Mouse (Mus musculus): Measurements from ENCODE around the gene Rasgef1b. TPM values are rescaled to one million over a fixed set of nuclear protein-coding genes. Genes with fewer than 3 reads are reported as not detected.

Rasgef1b gene
- total and polyA plus RNA-seq, 2 experiments: 4.0 to 20.4 TPM

- no peak for TF ChIP-seq CTCF (IDR thresholded peaks at IDR 0.05; ENCODE audit: low read depth, low read length)
- Histone ChIP-seq H3K4me1 (ENCODE audit: control insufficient read depth, insufficient read depth, low read length) (peaks cover 7% of the 10 kb centered on the region), H3K79me2 (ENCODE audit: control insufficient read depth, insufficient read depth, low read length) (peaks cover 17% of the 10 kb centered on the region; the same call in 1 of the 2 replicates), H3K36me3 (ENCODE audit: control insufficient read depth, insufficient read depth, low read length) (peaks cover 8% of the 10 kb centered on the region), H3K27me3 (ENCODE audit: control insufficient read depth, insufficient read depth, low read length) (no peaks in the 10 kb centered on the region), H3K27ac (replicated peaks; ENCODE audit: insufficient read depth, low read depth, low read length) (no peak overlapping the region), H3K9ac (ENCODE audit: low read depth, low read length) (peak overlapping the region; percentile 40; the same call in 1 of the 2 replicates), H3K4me3 (ENCODE audit: insufficient read depth, low read depth, low read length) (no peak overlapping the region)
- 80% methylated on average over 6 of the region's 6 CpGs for WGBS
- no peak for DNase-seq (ENCODE audit: extremely low read depth, low read depth, low spot score)
Observed at GRCm38 (mm10) chr5:99246972-99247371, 481.9 kb downstream of the Rasgef1b start.

- TF ChIP-seq POLR2A (IDR thresholded peaks at IDR 0.05; ENCODE audit: extremely low read depth, insufficient read depth, low read length): no peak
- TF ChIP-seq CTCF (IDR thresholded peaks at IDR 0.05; ENCODE audit: low read depth, low read length): no peak
- Histone ChIP-seq H3K4me1 (ENCODE audit: control insufficient read depth, insufficient read depth, low read length) (peaks cover 7% of the 10 kb centered on the region), H3K9ac (ENCODE audit: low read depth, low read length) (no peak overlapping the region), H3K36me3 (ENCODE audit: control insufficient read depth, insufficient read depth, low read length) (peaks cover 20% of the 10 kb centered on the region), H3K27ac (replicated peaks; ENCODE audit: insufficient read depth, low read depth, low read length) (no peak overlapping the region), H3K79me2 (ENCODE audit: control insufficient read depth, insufficient read depth, low read length) (peaks cover 8% of the 10 kb centered on the region; the same call in 1 of the 2 replicates), H3K4me3 (ENCODE audit: insufficient read depth, low read depth, low read length) (no peak overlapping the region), H3K27me3 (ENCODE audit: control insufficient read depth, insufficient read depth, low read length) (no peaks in the 10 kb centered on the region)
- DNase-seq (ENCODE audit: extremely low read depth, low read depth, low spot score): no peak
- 78% methylated on average over 11 of the region's 11 CpGs for WGBS
Observed at GRCm38 (mm10) chr5:99241988-99242740, 486.7 kb downstream of the Rasgef1b start.

GRCm38 (mm10) chr5:99240501-99240900 is 488.4 kb downstream of the Rasgef1b start:
- Histone ChIP-seq H3K27ac (replicated peaks; ENCODE audit: insufficient read depth, low read depth, low read length) (no peak overlapping the region), H3K27me3 (ENCODE audit: control insufficient read depth, insufficient read depth, low read length) (no peaks in the 10 kb centered on the region), H3K36me3 (ENCODE audit: control insufficient read depth, insufficient read depth, low read length) (peaks cover 27% of the 10 kb centered on the region), H3K4me1 (ENCODE audit: control insufficient read depth, insufficient read depth, low read length) (peaks cover 9% of the 10 kb centered on the region), H3K9ac (ENCODE audit: low read depth, low read length) (no peak overlapping the region), H3K4me3 (ENCODE audit: insufficient read depth, low read depth, low read length) (no peak overlapping the region), H3K79me2 (ENCODE audit: control insufficient read depth, insufficient read depth, low read length) (peaks cover 1% of the 10 kb centered on the region; the same call in 1 of the 2 replicates)
- TF ChIP-seq CTCF (IDR thresholded peaks at IDR 0.05; ENCODE audit: low read depth, low read length) (no peak), POLR2A (IDR thresholded peaks at IDR 0.05; ENCODE audit: extremely low read depth, insufficient read depth, low read length) (no peak)
- WGBS: 35% methylated on average over 6 of the region's 6 CpGs
- DNase-seq (ENCODE audit: extremely low read depth, low read depth, low spot score): peak; percentile 94

- peak; percentile 80 for DNase-seq (ENCODE audit: extremely low read depth, low read depth, low spot score)
- WGBS: 44% methylated on average over 9 of the region's 9 CpGs
- peaks cover 27% of the 10 kb centered on the region for H3K36me3 ChIP-seq (ENCODE audit: control insufficient read depth, insufficient read depth, low read length)
- H3K9ac ChIP-seq (ENCODE audit: low read depth, low read length): no peak overlapping the region
- no peaks in the 10 kb centered on the region; the same call in 1 of the 2 replicates for H3K79me2 ChIP-seq (ENCODE audit: control insufficient read depth, insufficient read depth, low read length)
- no peak overlapping the region for H3K27ac ChIP-seq (replicated peaks; ENCODE audit: insufficient read depth, low read depth, low read length)
- TF ChIP-seq CTCF (IDR thresholded peaks at IDR 0.05; ENCODE audit: low read depth, low read length) (no peak), POLR2A (IDR thresholded peaks at IDR 0.05; ENCODE audit: extremely low read depth, insufficient read depth, low read length) (no peak)
- no peaks in the 10 kb centered on the region for H3K27me3 ChIP-seq (ENCODE audit: control insufficient read depth, insufficient read depth, low read length)
- H3K4me1 ChIP-seq (ENCODE audit: control insufficient read depth, insufficient read depth, low read length): peaks cover 13% of the 10 kb centered on the region
- no peak overlapping the region for H3K4me3 ChIP-seq (ENCODE audit: insufficient read depth, low read depth, low read length)
Observed at GRCm38 (mm10) chr5:99239677-99240076, 489.2 kb downstream of the Rasgef1b start.

GRCm38 (mm10) chr5:99238150-99238549 is 490.7 kb downstream of the Rasgef1b start:
- no peak for DNase-seq (ENCODE audit: extremely low read depth, low read depth, low spot score)
- TF ChIP-seq POLR2A (IDR thresholded peaks at IDR 0.05; ENCODE audit: extremely low read depth, insufficient read depth, low read length) (no peak), CTCF (IDR thresholded peaks at IDR 0.05; ENCODE audit: low read depth, low read length) (no peak)
- 94% methylated on average over 4 of the region's 4 CpGs for whole genome bisulfite sequencing
- Histone ChIP-seq H3K4me3 (ENCODE audit: insufficient read depth, low read depth, low read length) (no peak overlapping the region), H3K9ac (ENCODE audit: low read depth, low read length) (no peak overlapping the region), H3K27me3 (ENCODE audit: control insufficient read depth, insufficient read depth, low read length) (no peaks in the 10 kb centered on the region), H3K4me1 (ENCODE audit: control insufficient read depth, insufficient read depth, low read length) (peaks cover 18% of the 10 kb centered on the region), H3K36me3 (ENCODE audit: control insufficient read depth, insufficient read depth, low read length) (peaks cover 35% of the 10 kb centered on the region), H3K27ac (replicated peaks; ENCODE audit: insufficient read depth, low read depth, low read length) (no peak overlapping the region), H3K79me2 (ENCODE audit: control insufficient read depth, insufficient read depth, low read length) (no peaks in the 10 kb centered on the region)

Data from liver, adult 2 months (tissue).